Mouse (Mus musculus) midbrain, embryonic 14.5 days (tissue): ENCODE measurements around the gene Hspe1. TPM values are rescaled to one million over a fixed set of nuclear protein-coding genes. Genes with fewer than 3 reads are reported as not detected.

Experiments used
- ATAC-seq: fragments of 200-750 bp; cut with Nextera tagmentation; 2 replicates; pipeline ENCODE4 v1.8.0; 2017; ENCODE audit warnings: moderate number of reproducible peaks, moderate library complexity; ENCODE audit not compliant: low FRiP score, low TSS enrichment
- DNase-seq: peaks from one replicate; pipeline ENCODE4 v3.0.0-alpha.2; 2015
- H3K27ac ChIP-seq: fragments of 300-500 bp; sonication (generic); replicated peaks from 2 replicates; pipeline ENCODE4 v1.5.1; 2014; ENCODE audit warnings: mild to moderate bottlenecking, low read depth, low read length, moderate library complexity
- H3K27me3 ChIP-seq: fragments of 300-500 bp; sonication (generic); 2 replicates; pipeline ENCODE4 v1.6.1; 2014; ENCODE audit warnings: low read length, control low read depth, mixed read lengths; ENCODE audit not compliant: control insufficient read depth, insufficient read depth
- H3K36me3 ChIP-seq: fragments of 300-500 bp; sonication (generic); 2 replicates; pipeline ENCODE4 v1.6.1; 2014; ENCODE audit warnings: low read length, control low read depth; ENCODE audit not compliant: control insufficient read depth, insufficient read depth
- H3K4me1 ChIP-seq: fragments of 300-500 bp; sonication (generic); 2 replicates; pipeline ENCODE4 v1.6.1; 2014; ENCODE audit warnings: mild to moderate bottlenecking, antibody characterized with exemption, low read length, control low read depth; ENCODE audit not compliant: control insufficient read depth, insufficient read depth
- H3K4me2 ChIP-seq: fragments of 300-500 bp; sonication (generic); 2 replicates; pipeline ENCODE4 v1.6.1; 2014; ENCODE audit warnings: mild to moderate bottlenecking, low read length, moderate library complexity
- H3K4me3 ChIP-seq: fragments of 300-500 bp; sonication (generic); replicated peaks from 2 replicates; pipeline ENCODE4 v1.5.1; 2014; ENCODE audit warnings: low read depth, low read length
- H3K9ac ChIP-seq: fragments of 300-500 bp; sonication (generic); replicated peaks from 2 replicates; pipeline ENCODE4 v1.6.1; 2014; ENCODE audit warnings: mild to moderate bottlenecking, low read length, moderate library complexity
- H3K9me3 ChIP-seq: fragments of 300-500 bp; sonication (generic); 2 replicates; pipeline ENCODE4 v1.6.1; 2016; ENCODE audit warnings: low read length, control low read depth, mixed read lengths; ENCODE audit not compliant: control insufficient read depth
- WGBS: fragments of 180-500 bp; shearing (Covaris S2); extraction: QIAGEN DNeasy Blood & Tissue Kit; methylation state at CpG from one replicate; pipeline ENCODE4 v1.1.7; 2014; 5-methylcytosine and 5-hydroxymethylcytosine counted together
- polyA plus RNA-seq: library from polyadenylated mRNA; unstranded; fragments of >200 nt; fragmentation: Nextera tagmentation; extraction: Ambion mirVana; gene quantifications from 2 replicates; pipeline ENCODE4 v1.2.1, GENCODE M21; 2014

The Hspe1 gene
- polyA plus RNA-seq, result 255 and 258 TPM in 2 replicates

DNA sequence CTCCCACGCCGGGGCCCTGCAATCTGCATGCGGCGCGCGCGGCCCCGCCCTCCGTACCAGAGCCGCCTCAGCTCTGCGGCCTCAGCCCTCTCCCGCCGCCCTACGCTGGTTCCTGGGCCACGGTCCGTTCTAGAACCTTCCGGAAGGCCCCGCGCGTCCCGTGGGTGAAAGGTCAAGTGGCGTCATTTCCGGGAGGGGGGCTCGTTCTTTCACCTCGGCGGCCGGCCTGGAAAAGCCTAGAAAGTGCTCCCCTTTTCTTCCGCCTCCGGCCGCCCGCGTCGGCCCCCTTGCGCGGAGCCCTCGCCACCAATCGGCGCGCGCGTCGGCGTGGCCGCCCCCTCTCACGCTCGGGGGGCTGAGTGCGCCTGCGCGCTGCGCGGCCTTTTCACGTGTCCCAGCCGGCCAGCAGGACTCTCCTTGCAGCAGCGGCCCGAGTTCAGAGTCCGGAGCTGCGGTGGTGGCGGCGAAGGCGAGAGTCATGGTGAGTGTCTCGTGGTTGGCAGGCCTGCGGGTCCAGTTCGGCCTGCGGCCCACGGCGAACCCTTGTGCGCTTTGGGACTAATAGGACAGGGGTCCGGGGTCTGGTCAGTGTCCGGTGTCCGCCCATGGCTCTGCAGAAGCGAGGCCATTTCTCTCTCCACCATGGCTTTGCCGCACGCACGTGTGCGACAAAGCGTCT is at the start of gene Hspe1, which contains the start of gene Hspd1:
Gene Hspe1 (plus strand): TSS at position 201 of the 679 bp plus-strand sequence.
Gene Hspd1 (minus strand): TSS at position 312 of the 679 bp plus-strand sequence.
- H3K9me3 ChIP-seq, result no peaks in the 10 kb centered on the region
- peak within 1 kb of the TSS; percentile 94 for H3K4me2 ChIP-seq
- H3K9ac ChIP-seq, result peak within 1 kb of the TSS; percentile 84
- peak within 1 kb of the TSS; percentile 94 for H3K27ac ChIP-seq
- peak; percentile 99 for DNase-seq
- H3K4me1 ChIP-seq, result peaks cover 19% of the 10 kb centered on the region
- no peaks in the 10 kb centered on the region for H3K27me3 ChIP-seq
- under 1% methylated on average over 74 of the region's 76 CpGs for WGBS
- H3K36me3 ChIP-seq, result peaks cover 48% of the 10 kb centered on the region
- peak; percentile 94 for ATAC-seq
- peak within 1 kb of the TSS; percentile 92 for H3K4me3 ChIP-seq

DNA sequence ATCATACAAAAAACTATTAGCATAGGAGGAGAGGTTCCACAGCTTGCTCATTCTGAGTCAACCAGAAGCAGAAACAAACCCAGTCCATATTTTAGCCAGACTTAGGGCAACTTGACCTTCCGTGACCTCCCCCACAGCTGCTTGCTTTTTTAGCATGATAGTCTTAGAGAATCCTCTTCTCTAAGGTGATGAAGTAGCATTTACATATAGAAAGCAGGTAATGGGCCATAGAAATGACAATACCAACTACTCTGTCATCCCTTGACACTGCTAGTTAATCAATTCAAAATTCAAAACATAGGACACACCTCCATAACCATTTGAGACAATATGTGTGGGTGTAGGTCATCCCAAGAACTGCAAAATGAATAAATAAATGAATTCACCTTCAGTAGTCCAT is 48.0 kb upstream of the Hspe1 start:
- H3K27me3 ChIP-seq, result no peaks in the 10 kb centered on the region
- ATAC-seq (no peak), DNase-seq (no peak)
- H3K36me3 ChIP-seq, result no peaks in the 10 kb centered on the region
- no peaks in the 10 kb centered on the region for H3K4me1 ChIP-seq
- H3K9ac ChIP-seq, result no peak overlapping the region
- WGBS, result 91% methylated on average over 1 of the region's 1 CpGs
- no peaks in the 10 kb centered on the region for H3K9me3 ChIP-seq
- no peak overlapping the region for H3K27ac ChIP-seq
- H3K4me2 ChIP-seq, result no peak overlapping the region
- H3K4me3 ChIP-seq, result no peak overlapping the region

DNA sequence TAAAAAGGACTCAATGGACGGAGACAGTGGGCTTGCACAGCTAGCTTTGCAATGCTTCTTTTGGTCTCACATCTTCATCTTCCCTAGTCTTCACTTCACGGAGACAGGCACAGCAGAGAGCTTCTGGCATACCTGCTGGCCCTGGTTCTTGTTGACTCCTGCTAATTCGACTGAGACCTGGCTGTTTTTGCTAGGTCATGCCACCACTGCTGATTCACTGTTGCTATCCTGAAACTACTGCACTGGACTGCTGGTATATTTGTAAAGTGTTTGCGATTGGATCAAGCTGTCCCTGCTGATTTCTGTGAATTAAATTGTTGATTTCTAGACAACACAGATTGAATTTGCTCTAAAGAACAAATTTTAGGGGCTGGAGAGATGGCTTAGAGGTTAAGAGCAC is 46.2 kb upstream of the Hspe1 start:
- Histone ChIP-seq H3K27me3 (no peaks in the 10 kb centered on the region), H3K4me1 (no peaks in the 10 kb centered on the region), H3K9me3 (no peaks in the 10 kb centered on the region), H3K27ac (no peak overlapping the region), H3K9ac (no peak overlapping the region), H3K36me3 (no peaks in the 10 kb centered on the region), H3K4me2 (no peak overlapping the region), H3K4me3 (no peak overlapping the region)
- no peak for DNase-seq
- ATAC-seq, result no peak
- 87% methylated on average over 4 of the region's 4 CpGs for WGBS

DNA sequence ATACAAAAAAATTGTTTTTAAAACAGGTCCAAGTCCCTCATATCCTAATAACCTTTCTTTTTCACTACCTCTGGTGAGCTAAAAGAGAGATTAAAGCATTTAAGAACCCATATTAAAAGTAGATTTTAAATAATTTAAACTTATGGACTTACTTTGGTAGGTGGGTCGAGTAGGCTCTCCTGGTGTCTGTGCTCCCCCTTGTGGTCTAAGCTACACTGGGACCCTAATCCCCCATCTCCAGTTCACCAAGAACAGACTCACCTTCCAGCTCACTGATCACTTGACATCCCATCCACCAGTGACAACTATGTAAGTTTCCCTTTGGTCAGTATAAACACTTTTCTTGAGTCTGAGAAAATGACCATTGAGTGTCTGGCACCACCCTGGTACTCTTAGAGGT is 45.7 kb upstream of the Hspe1 start:
- no peak for DNase-seq
- no peaks in the 10 kb centered on the region for H3K4me1 ChIP-seq
- no peak for ATAC-seq
- H3K27me3 ChIP-seq, result no peaks in the 10 kb centered on the region
- H3K27ac ChIP-seq, result no peak overlapping the region
- H3K36me3 ChIP-seq, result no peaks in the 10 kb centered on the region
- 70% methylated on average over 1 of the region's 1 CpGs for WGBS
- no peak overlapping the region for H3K4me2 ChIP-seq
- no peak overlapping the region for H3K9ac ChIP-seq
- no peak overlapping the region for H3K4me3 ChIP-seq
- H3K9me3 ChIP-seq, result no peaks in the 10 kb centered on the region

DNA sequence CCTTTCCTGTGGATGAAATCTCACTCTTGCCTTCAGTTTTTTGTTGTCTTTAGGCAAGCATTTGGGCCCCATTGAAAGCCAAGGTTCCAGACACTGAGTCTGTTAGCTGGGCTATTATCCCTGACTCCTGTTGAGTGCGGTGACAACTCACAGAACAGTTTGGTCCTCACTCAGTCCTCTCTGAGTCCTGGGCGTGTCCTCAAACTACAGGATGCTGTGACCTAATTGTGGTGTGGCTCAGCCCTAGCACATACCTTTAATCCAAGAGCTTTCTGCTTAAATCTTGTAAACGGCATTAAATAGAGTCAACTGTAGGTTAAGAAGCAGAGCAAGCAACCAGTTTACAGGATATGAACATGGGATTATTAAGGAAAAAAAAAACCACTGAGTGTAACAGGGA is 44.8 kb upstream of the Hspe1 start:
- ATAC-seq (no peak), DNase-seq (no peak)
- WGBS, result 84% methylated on average over 3 of the region's 3 CpGs
- no peak overlapping the region for H3K4me3 ChIP-seq
- no peak overlapping the region for H3K9ac ChIP-seq
- no peaks in the 10 kb centered on the region for H3K9me3 ChIP-seq
- H3K27ac ChIP-seq, result no peak overlapping the region
- no peak overlapping the region for H3K4me2 ChIP-seq
- H3K4me1 ChIP-seq, result no peaks in the 10 kb centered on the region
- no peaks in the 10 kb centered on the region for H3K27me3 ChIP-seq
- no peaks in the 10 kb centered on the region for H3K36me3 ChIP-seq

DNA sequence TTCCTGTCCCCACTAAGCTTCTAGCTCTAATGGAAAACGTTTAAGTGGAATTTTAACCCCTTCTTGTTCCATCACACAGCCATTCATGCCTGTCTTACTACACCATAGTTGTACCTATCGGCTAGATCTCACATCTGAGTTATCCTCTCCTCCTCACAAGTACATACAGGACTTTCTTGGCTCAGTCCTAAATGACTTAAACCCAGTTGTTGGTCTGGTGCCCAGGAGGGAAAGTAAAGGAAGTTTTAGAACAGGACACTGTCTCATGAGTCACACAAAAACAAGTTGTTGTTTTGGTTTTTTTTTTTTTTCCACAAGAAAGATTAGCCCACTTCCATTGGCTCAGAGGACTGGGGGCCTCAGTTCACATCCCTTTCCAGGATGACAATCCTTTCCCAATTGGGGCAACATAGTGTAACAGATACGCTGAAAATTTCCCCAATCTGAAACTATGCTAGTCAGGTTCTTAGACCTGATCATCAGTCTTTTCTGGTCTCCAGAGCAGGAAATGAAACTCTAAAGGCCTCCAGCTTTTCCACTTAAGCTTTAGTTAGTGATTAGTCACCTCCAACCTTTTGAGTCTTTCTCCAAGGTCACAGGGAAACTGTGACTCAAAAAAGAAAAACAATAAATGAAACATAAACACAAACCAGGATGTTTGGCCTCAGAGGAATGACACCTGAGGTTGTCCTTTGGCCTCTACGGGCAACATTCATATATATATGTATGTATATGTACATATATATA is 38.9 kb upstream of the Hspe1 start:
- Histone ChIP-seq H3K4me2 (no peak overlapping the region), H3K4me1 (peaks cover 6% of the 10 kb centered on the region), H3K36me3 (no peaks in the 10 kb centered on the region), H3K4me3 (no peak overlapping the region), H3K27ac (no peak overlapping the region), H3K9me3 (no peaks in the 10 kb centered on the region), H3K27me3 (no peaks in the 10 kb centered on the region), H3K9ac (no peak overlapping the region)
- 70% methylated on average over 4 of the region's 4 CpGs for WGBS
- ATAC-seq (no peak), DNase-seq (no peak)

DNA sequence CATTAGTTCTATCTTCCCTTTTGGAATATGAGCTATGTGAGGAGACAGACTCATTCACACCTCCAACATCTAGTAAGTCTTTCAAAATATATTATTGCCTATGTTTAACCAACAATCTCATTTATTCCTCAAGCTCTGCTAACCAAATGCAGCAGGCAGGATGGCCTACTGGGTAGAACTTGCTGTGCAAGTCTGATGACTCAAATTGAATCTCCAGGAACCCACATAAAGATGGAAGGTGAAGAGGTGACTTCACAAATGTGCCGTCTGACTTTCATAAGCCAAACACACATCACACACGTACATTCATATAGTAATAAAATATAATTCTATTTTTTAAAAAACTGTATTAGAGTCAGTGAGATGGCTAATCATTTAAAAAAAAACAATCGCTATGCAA is 36.3 kb upstream of the Hspe1 start:
- 76% methylated on average over 3 of the region's 3 CpGs for WGBS
- H3K27ac ChIP-seq, result no peak overlapping the region
- DNase-seq, result no peak
- ATAC-seq, result no peak
- peak overlapping the region; percentile 84 for H3K4me3 ChIP-seq
- H3K9me3 ChIP-seq, result no peaks in the 10 kb centered on the region
- H3K36me3 ChIP-seq, result no peaks in the 10 kb centered on the region
- H3K27me3 ChIP-seq, result no peaks in the 10 kb centered on the region
- H3K9ac ChIP-seq, result peak overlapping the region; percentile 70; the same call in 1 of the 2 replicates
- peaks cover 10% of the 10 kb centered on the region for H3K4me1 ChIP-seq
- H3K4me2 ChIP-seq, result peak overlapping the region; percentile 86

DNA sequence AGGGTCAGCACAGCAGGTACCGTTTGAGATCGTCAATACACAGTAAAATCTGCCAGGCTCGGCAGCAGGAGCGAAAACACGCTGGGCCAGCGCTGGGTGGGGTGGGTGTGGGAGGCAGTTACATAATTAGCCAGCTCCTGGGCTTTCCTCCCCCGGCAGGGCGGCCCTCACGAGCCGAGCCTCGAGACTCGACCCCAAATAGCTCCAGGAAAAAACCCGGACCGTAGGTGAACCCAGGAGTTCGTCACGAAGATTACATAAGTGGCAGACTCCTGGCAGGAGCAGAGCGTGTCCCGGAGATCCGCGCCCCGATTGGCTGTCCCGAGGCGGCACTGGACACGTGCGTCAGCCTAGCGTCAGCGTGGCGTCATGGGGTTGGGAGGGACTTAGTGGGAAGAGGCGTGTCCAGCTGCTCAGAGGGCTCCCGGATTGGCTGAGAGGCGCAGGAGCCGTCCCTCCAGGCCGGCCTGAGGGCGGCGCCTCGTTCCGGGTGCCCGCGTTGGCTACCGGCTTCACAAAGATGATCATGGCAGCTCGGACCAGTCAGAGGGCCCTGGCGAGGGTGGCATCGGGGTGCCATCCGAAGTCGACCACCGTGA is 35.5 kb upstream of the Hspe1 start, which contains the start of gene Coq10b:
Gene Coq10b (plus strand): TSS at position 416 of the 599 bp plus-strand sequence.
- H3K36me3 ChIP-seq, result no peaks in the 10 kb centered on the region
- no peaks in the 10 kb centered on the region for H3K27me3 ChIP-seq
- peak within 1 kb of the TSS; percentile 84 for H3K4me3 ChIP-seq
- peak within 1 kb of the TSS; percentile 79 for H3K27ac ChIP-seq
- DNase-seq (peak; percentile 99), ATAC-seq (peak; percentile 100)
- peak within 1 kb of the TSS; percentile 70 for H3K9ac ChIP-seq
- H3K4me1 ChIP-seq, result peaks cover 10% of the 10 kb centered on the region
- peak within 1 kb of the TSS; percentile 86 for H3K4me2 ChIP-seq
- no peaks in the 10 kb centered on the region for H3K9me3 ChIP-seq
- under 1% methylated on average over 46 of the region's 46 CpGs for whole genome bisulfite sequencing
